Mouse (Mus musculus) stomach, postnatal 0 days (tissue): ENCODE data around the gene Ctnnbl1.

Experiments
- CTCF ChIP-seq: IDR thresholded peaks from 2 replicates; pipeline ENCODE4 v1.5.1; 2016; ENCODE audit warnings: antibody characterized with exemption, low read depth, mild to moderate bottlenecking, moderate library complexity
- EP300 ChIP-seq: optimal IDR thresholded peaks from 2 replicates; pipeline ENCODE3; 2016; ENCODE audit warnings: antibody characterized with exemption

DNA sequence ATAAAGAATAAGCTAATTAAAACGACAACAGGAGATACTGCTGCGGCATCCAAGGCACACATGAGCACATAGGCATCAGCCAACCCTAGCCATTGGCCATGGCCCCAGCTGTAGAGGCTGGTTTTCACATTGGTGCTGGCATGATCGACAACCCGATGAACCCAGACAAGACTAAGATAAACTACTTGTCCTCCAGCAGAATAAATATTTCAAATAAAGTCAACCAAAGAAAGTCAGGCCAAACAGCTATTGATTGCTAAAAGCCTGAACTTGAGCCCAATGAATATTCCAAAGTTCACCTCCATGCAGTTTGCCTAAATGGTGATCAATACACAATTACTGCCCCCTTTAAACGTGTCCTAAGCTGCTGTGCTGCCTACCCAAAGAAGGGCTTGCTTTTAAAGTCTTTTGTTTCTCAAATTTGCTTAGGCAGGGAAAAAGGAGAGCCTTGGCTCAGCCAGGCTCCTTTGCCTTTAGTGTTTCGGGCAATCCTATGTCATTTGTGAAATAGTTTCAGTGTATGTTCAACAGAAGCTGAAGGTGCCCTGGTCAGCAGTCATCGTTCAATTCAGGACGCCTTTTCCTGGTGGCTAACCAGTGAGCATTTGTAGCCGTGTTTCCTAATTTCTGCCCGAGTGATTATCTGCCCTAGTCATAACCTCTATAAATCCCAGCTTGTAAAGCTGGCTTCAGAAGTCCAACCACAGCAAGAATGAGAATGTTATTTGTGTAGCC is 93.6 kb downstream of the Ctnnbl1 start:
- TF ChIP-seq CTCF = no peak
- TF ChIP-seq EP300 = no peak
